Mouse (Mus musculus) ZHBTc4 (cell line): ENCODE results near the gene Fdxr.

Source experiments
- DNase-seq: peaks from one replicate; pipeline ENCODE4 v3.0.0-alpha.2; 2011; ENCODE audit warnings: low read depth, low spot score

Gene Fdxr

DNA sequence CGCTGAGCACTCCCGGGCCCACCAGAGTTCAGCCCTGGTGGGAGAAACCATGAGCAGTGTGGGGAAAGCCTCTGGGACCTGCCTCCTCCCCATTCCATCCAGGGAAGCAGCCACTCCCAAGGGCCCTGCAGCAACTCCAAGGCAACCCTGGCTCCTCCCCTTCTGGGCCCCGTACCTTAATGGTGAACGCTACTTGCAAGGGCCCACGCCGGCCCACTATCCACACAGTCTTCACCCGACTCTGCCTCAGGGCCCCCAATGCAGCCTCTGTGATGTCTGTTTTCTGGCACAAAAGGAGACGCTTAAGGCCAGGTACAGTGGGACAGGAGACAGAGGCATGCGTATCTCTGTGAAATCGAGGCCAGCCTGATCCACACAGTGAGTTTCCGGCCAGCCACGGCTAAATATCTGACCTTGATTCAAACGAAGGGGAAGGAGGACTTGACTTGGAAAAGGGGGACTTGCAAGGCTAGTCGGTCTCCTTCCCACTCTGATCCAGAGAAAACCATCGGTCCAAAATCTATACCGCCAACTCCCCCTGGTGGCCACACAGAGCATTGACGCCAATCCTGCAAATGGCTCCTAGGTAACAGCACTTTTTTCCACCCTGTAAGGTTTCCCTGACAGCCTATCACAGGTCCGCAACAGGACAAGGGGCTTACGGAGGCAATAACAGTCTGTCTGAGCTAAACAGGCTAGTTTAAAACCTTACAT lies 6.5 kb downstream of the Fdxr start:
- peak; percentile 88 for DNase-seq

DNA sequence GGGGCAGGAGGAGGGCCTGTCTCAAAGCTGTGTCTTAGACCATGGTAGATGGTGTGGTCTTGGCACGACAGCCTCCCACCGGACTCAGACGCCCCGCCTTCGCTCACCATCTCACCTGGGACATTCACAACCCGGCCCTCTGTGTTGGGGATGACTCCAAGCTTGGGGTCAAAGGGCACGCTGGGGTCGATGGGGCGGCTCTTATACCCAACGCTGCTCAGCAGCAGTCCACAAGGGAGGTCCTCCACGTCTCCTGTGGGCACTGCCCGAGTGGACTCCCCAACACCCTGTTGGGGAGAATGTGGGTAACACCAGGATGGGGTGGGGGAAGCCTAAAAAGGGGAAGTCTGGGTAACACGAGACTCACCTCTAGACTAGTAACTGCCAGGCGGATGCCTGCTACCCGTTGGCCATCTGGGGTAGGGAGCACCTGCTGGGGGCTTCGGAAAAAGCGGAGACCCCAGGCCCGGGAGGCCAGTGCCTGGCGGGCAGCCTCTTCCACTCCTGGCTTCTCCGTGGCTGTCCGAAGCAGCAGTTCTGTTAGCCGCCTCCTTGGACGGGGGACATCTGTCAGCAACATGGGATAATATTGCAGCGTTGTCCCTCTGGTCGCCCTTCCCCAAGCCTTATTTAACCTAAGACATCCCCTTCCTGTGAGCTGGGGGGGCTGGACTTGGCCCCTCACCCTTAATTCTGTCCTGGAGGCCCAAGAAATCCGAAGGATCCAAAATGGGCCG lies 7.4 kb downstream of the Fdxr start:
- DNase-seq, result no peak

DNA sequence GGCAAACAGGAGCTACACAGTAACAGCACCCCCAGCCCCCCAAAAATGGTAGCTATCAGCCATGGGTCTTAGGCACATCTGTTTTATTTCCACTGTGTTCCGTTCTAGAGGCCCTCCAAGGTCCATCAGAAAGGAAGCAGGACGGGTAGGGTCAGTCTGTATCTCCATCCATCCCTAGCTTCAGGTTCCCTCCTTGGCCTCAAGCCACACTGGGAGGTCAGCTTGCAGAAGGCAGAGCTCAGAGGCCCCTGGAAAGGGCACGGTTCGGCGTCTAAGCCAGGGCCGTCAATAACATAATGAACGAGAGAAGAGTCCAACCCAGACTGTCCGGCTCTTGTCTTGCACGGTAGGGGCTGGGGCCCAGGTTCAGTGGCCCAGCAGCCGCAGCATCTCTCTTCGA lies 8.9 kb downstream of the Fdxr start:
- DNase-seq, result no peak

DNA sequence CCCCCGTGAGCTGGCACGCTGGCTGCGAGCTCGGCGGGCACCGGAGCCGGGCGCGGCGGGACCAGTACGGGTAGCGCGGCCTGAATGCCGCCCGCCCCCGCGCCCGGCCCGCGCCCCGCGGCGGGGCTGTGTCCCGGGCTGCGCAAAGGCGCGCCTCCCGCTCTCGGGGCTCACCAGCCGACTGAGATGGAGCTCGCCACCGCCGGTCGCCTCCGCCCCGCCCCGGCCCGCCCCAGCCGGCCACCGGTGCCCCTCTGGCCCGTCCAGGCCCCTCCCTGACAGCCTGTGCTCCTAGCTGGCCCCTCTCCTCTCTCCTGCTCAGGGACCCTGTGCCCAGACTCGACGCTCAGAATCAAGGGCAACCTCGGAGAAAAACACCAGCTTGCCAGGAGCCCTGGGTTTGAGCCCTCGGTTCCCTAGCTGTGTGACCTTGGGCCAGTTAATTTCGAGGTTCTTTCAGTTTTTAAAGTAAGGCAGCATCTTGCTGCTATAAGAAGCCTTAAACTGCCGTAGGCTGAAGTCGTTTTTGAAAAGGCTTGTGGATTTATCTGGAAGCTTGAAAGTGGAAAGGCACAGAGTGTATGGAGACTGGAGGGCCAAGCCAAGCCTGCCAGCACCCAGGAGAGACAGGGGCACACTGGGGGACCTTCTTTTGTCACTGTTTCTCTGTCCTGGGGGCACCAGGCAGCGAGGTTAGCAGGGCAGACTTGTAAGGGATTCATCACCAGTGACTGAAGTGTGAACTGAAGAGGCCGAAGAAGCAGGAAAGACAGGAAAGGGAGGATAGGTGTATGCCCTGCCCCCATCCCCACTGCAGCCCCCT lies 9.6 kb downstream of the Fdxr start, which contains the start of gene Grin2c:
Gene Grin2c, minus strand, starts transcription at position 183 of the 823 bp plus-strand sequence.
- no peak for DNase-seq

DNA sequence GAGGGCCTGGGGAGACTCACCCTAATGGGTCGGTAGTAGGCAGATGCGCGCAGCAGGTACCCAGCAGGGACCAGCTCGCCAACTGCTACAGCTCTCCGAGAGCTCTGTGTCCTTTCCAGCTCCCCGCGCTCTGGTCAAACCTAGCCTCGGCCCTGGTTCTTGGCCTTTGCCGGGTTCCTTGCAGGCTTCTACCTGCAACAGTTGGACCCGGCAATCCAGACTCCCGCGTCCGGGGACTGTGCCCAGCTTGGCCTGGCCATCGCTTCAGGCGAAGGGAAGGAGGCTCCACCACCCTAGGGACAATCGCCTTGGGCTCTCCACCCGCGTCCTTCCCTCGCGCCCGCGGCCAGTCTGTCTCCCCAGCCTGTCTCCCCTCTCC lies 10.5 kb downstream of the Fdxr start:
- DNase-seq, result no peak

DNA sequence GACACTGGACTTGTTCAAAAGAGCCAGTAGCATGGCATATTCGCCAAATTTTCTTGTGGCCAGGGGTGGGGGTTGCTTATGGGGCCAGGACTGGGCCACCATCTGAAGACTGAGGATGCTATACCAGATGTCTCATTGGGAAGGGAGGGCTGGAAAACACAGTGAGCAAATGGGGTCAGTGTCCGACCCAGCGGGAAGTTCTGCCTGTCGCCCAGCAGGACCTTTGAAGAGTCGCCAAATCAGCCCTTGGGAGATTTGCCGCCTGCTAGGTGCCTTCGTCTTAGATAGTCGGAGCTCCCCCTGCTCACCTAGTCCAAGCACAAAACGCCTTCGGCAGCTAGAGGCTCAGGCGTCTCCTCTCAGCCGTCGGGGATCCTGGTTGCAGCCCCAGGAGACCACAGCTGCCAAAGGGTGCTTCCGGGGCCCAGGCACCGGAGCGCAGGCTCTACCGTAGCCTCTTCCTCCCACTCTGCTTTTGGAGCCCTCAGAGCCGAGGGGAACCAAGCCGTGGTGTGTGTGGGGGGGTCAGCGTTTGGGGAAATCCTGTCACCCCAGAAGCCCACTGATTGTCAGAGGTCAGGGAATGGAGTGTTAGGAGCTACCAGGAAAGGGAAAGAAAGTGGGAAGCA lies 11.0 kb downstream of the Fdxr start:
- DNase-seq, result peak; percentile 39

DNA sequence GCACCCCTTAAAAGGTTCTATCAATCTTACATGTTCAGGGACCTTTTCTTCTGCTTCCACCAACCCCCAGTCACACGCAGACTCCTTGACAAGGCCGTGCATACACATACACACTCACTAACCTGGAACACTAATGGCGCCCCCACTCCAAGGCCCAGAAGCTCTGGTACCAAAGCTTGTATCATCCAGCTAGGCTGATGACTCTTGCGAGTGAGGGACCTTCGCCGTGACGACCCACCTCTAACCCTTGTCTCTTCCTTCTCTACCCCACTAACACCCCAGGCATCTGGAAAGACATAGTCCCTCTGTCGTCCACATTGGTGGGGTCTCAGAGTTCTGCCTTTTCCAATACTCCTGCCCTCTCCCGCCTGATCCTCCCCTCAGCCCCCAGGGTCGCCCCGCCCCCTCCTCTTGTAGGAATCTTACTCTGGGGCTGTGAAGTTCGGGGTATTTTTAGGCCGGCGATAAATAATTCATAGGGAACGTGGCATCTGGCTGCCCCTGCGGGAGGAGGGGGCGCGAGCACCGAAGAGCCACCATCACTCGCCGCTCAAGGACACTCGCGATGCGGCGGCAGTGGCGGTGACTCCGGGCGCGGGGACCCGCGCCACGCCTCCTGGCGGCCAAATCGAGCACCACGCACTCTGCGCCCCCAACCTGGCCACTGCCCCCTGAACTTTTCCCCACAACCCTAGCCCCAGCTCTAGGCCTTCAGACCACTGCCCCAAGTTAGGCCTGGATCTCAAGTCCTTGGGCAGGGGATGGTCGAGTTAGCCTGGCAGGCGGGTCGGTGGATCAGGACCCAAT lies 11.8 kb downstream of the Fdxr start:
- peak; percentile 67 for DNase-seq

DNA sequence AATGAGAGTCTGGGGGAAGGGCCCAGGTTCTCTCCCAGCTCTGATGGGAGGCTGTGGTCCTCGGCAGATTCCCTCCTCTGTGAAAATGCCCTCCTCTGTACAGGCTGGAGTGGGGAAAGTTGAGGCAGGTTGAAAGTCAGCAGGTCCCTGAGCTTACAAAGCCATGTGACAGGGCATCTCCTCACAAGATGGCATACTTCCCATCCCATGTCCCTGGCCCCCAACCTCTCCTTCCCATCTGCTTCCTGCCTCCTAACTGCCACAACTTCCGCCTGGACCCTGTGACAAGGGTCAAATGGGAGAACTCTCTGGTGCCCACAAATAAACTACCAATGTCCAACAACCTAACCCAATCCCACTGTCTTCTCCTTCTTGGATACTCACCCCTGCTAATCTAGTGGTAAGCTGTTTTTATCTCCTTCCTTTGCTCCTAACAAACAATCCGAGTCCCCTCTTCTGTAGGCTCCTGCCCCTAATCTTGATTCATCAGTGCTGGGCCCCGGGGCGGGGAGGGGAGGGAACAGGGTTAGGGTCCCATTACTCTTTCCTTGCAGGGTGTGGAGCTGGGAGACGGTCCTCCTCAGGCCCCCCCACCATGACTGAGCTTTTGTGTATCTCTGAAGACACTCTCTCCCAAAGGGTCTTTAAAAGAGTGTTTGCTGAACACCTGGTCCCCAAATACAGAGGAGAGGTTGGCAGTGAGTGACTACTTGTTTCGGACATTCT lies 12.6 kb downstream of the Fdxr start:
- no peak for DNase-seq

DNA sequence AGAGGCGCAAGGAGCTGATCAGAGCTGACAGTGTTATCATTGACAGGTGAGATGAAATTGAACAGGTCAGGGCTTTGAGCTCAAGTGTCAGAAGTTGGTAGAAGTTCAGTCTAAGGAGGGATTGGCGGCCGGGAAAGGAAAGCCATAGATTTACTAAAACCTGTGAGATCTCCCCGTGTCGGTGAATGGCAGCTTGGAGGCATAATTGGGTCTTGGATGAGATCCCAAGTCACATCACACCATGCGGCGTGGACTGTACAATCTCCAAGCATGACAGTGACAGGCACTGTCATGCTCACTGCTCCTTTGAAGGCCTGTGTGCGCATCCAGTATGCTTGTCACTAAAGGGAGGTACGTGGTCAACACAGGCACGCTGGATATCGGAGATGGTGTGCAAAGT lies 13.9 kb downstream of the Fdxr start:
- no peak for DNase-seq

DNA sequence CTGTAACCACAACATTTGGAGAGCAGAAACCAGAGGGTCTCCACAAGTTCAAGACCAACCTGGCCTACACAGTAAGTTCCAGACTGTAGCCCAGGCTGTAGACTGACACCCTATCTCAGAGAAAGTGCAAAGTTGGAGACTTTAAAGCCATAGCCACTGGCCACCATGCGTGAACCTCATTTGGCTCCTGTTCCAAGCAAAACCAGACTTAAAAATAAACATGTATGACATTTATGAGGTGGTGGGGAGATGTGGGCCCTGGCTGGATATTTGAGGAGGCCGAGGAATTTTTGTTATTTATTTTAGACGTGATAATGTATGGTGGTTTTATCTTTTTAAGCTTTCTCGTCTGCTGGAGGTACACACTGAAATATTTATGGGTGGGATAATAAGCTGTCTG lies 17.7 kb downstream of the Fdxr start:
- no peak for DNase-seq

DNA sequence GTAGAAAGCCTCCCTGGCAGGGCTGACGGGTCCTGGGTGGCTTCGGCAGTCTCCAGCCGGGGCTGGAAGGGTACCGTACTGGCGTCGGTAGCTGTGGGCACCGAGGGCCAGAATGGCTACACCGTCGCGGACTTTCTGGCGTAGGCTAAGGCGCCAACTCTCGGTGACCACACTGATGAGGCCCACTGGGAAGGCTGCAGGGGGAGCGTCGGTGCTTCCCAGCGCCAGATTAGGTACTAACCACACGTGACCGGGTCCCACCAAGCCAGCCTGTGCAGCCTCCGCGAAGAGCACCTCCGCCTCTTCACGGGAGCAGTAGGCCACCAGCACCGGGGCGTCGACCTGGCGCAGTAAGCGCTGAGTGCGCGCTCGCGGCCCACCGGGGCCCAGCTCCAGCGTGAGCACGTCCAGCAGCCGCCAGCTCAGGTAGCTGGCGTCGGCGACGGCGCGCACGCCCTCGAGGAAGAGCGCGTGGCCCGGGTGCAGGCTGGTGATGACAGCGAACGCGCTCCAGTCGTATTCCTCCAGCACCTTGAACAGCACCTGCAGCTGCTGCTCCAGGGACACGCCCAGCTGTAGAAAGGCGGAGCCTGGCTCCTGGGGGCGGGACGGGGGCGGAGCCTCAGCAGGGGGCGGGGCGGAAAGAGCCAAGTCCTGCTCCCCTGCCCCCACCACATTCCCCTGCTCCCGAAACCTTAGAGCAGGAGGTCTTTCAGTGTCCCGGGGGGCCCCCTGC lies 18.9 kb downstream of the Fdxr start:
- DNase-seq, result peak; percentile 96

DNA sequence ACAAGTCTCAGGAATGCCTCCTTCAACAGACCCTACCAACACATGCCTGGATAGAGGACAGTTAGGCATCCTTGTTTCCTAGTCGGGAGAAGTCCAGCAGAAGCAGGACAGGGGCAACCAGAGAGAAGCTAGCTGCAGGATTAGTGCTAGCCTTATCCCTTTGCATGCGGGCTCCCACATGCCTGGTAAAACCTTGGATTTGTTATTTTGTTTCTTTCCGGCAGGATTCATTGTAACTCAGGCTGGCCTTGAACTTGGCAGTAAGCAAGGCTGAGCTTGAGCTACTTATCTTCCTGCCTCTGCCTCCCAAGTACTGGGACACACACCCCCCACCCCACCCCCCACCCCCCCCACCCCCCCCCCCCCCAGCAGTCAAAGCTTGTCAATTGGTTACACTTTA lies 25.6 kb downstream of the Fdxr start:
- DNase-seq, result no peak

DNA sequence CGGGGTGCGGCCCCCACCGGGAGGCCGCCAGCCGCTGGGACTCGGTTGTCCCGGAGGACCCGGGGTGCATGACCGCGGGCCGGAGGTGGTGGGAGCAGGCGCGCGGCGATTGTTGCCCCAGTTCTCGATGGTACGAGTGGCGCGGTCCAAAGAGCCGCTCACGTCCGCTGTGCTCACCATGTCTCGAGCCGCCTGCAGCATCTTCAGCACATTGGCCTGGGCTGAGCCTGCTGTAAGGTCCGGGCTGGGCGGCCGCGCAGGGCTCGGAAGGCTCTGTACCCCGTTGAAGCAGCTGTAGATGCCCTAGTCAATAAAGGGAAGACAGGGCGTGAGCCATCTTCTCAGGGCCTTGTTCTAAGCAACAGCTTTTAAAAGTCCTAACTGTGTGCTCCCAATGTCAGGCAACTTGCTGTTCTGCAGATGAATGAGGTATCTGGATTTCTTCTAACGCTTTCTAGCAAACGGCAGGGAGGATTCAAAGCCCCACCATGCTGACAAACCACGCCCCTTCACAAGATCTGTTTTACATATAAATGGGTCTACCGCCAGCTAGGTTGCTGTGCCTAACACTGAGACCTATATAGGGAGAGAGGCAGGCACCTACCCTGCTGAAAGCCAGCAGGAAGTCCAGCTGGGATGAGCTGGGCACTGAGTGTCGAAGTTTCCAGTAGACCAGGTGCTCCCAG lies 26.3 kb downstream of the Fdxr start:
- DNase-seq, result peak; percentile 90

DNA sequence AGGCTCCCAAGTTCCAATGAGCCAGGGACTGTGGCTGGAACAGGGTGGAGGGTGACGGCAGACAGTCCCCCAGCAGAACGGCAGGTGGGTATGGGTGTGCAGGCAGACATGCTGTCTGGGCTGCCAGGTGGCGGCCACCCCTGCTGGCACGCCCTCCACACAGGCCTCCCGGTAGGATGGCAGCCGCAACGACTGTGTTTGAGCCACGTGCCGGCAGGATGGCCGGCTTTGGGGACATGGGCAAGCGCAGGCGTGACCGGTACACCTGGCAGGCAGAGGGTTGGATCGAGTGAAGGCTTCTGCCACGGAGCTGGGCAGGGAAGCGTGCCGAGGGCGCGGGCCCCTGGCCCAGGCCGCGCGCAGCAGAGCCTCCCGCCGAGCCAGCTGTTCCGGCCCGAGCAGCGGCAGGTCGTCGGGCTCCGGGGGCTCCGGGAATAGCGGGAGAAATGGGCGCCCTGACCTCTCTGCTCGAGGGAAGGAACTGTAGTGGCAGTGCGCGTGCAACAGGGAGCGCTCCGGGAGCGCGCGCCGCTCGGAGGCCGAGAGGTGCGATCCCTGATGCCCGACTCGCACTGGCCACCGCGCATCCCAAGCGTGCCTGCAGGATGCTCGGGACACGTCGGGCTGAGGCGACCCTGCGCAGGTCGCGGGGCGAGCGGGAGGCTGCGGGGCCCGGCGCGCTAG lies 27.0 kb downstream of the Fdxr start:
- DNase-seq, result peak; percentile 59

DNA sequence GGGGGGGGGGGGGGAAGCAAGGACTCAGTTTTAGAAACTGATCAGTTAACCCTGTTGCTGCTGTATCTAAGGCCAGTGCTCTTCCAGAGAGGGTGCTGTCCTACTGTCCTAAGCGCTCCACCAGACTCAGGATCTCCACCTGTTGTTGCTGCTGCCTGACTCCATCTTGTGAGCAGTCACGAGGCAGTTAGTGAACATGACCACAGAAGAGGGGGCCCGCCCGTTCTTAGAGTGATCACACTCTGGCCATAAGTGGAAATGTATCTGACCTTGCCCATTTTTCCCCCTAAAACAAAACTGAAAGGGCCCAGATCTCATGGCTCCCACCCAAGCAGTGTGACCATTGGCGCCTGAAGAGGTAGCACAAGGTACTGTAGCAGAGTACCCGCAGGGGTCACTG lies 28.9 kb downstream of the Fdxr start:
- DNase-seq, result no peak

DNA sequence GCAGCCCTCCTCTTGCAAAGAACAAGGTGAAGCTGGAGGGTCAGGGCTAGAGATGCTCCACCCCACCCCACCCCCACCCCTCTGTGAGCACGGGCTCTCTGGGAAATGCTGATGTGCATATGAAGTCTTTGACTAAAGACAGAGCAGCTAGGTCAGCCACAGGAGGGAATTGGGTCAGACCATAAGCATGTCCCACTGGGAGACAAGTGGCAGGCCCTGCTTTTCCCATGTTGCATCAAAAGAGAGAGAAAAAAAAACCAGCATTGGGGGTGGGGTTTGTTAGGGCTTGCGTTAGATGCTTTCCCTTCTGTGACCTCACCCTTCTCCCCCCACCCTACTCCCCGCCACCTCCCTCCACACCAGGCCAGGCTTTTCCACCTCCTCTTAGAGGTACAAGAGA lies 29.6 kb downstream of the Fdxr start:
- peak; percentile 58 for DNase-seq

DNA sequence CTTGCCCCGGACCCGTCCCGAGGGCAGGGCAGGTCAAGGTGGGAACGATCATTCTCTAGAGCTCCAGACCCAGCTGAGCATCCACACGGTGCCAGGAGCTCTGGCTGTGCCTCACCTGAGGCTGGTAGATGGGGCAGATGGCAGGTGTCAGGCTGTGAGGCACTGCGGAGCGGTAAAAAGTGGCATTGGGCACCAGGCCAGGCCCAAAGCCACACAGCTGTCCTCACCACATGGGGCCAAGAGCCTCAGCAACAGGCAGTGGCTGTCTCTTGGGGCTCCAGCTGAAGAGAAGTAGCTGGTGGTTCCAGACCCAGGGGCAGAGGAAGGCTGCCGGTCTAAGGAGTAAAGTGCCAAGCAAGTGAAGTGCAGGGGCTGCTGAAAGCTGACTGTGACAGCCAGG lies 30.5 kb downstream of the Fdxr start:
- DNase-seq, result no peak

DNA sequence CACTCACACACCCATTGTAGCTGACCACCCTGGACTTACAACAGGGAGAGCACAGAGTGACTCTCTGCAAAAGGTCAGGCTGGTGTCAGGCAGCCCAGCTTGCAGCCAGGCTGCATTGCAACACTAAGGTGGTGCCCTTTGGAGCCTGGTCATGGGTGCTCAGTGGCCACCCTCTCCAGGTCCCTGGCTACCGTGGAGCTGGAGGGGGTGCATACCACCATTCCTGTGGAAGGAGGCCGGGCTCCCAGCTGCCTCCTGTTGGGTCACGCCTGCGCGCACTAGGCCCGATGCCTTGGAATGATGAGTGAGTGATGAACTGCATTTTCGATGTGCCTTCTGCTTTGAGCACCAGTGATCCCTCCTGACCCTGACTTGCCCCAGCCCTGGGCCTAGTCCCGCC lies 32.0 kb downstream of the Fdxr start:
- DNase-seq, result no peak

DNA sequence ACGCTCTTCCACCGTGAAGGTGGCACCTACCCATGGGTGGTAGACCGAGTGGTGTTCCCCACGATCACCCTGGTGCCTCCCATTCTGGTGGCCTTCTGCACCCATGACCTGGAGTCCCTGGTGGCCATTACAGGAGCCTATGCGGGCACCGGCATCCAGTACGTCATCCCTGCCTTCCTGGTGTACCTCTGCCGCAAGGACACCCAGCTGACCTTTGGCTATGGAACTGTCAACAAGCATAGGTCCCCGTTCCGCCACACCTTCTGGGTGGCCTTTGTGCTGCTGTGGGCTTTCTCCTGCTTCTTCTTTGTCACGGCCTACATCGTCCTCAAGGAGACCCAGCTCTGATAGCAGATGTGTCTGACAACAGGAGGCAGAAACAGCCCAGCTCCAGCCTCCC lies 33.1 kb downstream of the Fdxr start:
- no peak for DNase-seq
